29 mouse cellular contexts compared by ENCODE assay signal in genomic region chr16:56722357-56722756, GRCm38 (mm10). TPM values are rescaled to one million over a fixed set of nuclear protein-coding genes. Genes with fewer than 3 reads are reported as not detected.
A peak's percentile ranks its signal among the peaks of the same experiment; 100 is the strongest.
DNase-seq lines count a peak whose midpoint lies in the region; ATAC-seq and TF ChIP-seq lines count a peak whose summit lies in the region.
"Had no signal": no experiment of that assay in that cellular context is flagged by ENCODE, and none has a peak within 500 bp of the region (broad histone marks: within the 10 kb centered on the region; RNA-seq: fewer than 3 reads in every experiment).

No protein-coding gene starts in this region.

- no peaks in the 10 kb centered on the region for H3K27me3 ChIP-seq in liver, postnatal 0 days (ENCODE audit: insufficient read depth, low read length)
- no peaks in the 10 kb centered on the region for H3K27me3 ChIP-seq in liver, embryonic 12.5 days (replicated peaks)
- H3K27me3 ChIP-seq: embryonic facial prominence, embryonic 13.5 days; forebrain, embryonic 12.5 days; forebrain, embryonic 15.5 days; heart, embryonic 13.5 days had no signal

- H3K9ac ChIP-seq in liver, postnatal 0 days (replicated peaks), result no peak overlapping the region
- H3K9ac ChIP-seq in liver, embryonic 12.5 days, result no peak overlapping the region
- H3K9ac ChIP-seq: embryonic facial prominence, embryonic 13.5 days; forebrain, embryonic 12.5 days; forebrain, embryonic 15.5 days; heart, embryonic 13.5 days; hindbrain, embryonic 14.5 days had no signal

- ATAC-seq in liver, postnatal 0 days, result no peak
- ATAC-seq in liver, embryonic 12.5 days, result no peak
- ATAC-seq: activated CD4-positive, CD25-positive, alpha-beta regulatory T cell, adult 4 months; CD4-positive, CD25-positive, alpha-beta regulatory T cell, adult 4 months; forebrain, embryonic 15.5 days; hindbrain, postnatal 0 days had no signal

- H3K9me3 ChIP-seq in liver, postnatal 0 days (ENCODE audit: low read length), result no peaks in the 10 kb centered on the region
- H3K9me3 ChIP-seq in liver, embryonic 12.5 days (replicated peaks), result no peaks in the 10 kb centered on the region
- H3K9me3 ChIP-seq: embryonic facial prominence, embryonic 10.5 days; embryonic facial prominence, embryonic 13.5 days; forebrain, embryonic 12.5 days; forebrain, embryonic 15.5 days; heart, embryonic 10.5 days; heart, embryonic 13.5 days had no signal

- no peak overlapping the region for H3K4me2 ChIP-seq in liver, postnatal 0 days (ENCODE audit: low read depth, low read length)
- no peak overlapping the region for H3K4me2 ChIP-seq in liver, embryonic 12.5 days
- H3K4me2 ChIP-seq: embryonic facial prominence, embryonic 13.5 days; forebrain, embryonic 12.5 days; forebrain, embryonic 15.5 days; heart, embryonic 13.5 days; hindbrain, embryonic 14.5 days had no signal

- H3K36me3 ChIP-seq in liver, postnatal 0 days (replicated peaks; ENCODE audit: insufficient read depth, low read length), result no peaks in the 10 kb centered on the region
- H3K36me3 ChIP-seq in liver, embryonic 12.5 days, result no peaks in the 10 kb centered on the region
- H3K36me3 ChIP-seq: embryonic facial prominence, embryonic 10.5 days; embryonic facial prominence, embryonic 13.5 days; forebrain, embryonic 12.5 days; forebrain, embryonic 15.5 days; heart, embryonic 10.5 days; heart, embryonic 13.5 days had no signal

- H3K27ac ChIP-seq in liver, postnatal 0 days (ENCODE audit: low read depth), result peak overlapping the region; percentile 20; the same call in 1 of the 2 replicates
- H3K27ac ChIP-seq in liver, embryonic 12.5 days, result no peak overlapping the region
- H3K27ac ChIP-seq in brown adipose tissue, adult 24 weeks (replicated peaks; ENCODE audit: low read depth, low read length), result peak overlapping the region; percentile 28; the same call in 1 of the 2 replicates
- H3K27ac ChIP-seq: embryonic facial prominence, embryonic 10.5 days; embryonic facial prominence, embryonic 13.5 days; forebrain, embryonic 12.5 days; forebrain, embryonic 15.5 days; heart, adult 2 months; heart, embryonic 10.5 days; heart, embryonic 13.5 days; hindbrain, embryonic 14.5 days; hindbrain, postnatal 0 days had no signal

- TF ChIP-seq CTCF in liver, postnatal 0 days (IDR thresholded peaks at IDR 0.05; ENCODE audit: low read depth), result no peak

- no peak overlapping the region for H3K4me3 ChIP-seq in liver, postnatal 0 days (ENCODE audit: low read depth, low read length)
- H3K4me3 ChIP-seq in liver, embryonic 12.5 days, result no peak overlapping the region
- H3K4me3 ChIP-seq in brown adipose tissue, adult 24 weeks (ENCODE audit: insufficient read depth, low read depth, low read length), result no peak overlapping the region
- H3K4me3 ChIP-seq: embryonic facial prominence, embryonic 10.5 days; embryonic facial prominence, embryonic 13.5 days; erythroblast, embryonic 14.5 days; forebrain, embryonic 12.5 days; forebrain, embryonic 15.5 days; heart, adult 2 months; heart, embryonic 10.5 days; heart, embryonic 13.5 days had no signal

- TF ChIP-seq EP300 in liver, postnatal 0 days (IDR thresholded peaks at IDR 0.05; ENCODE audit: low read depth), result no peak

- intact Hi-C loops in left cerebral cortex, postnatal 10 days (cut with DNase I), result no loop called here

- no peak for DNase-seq in liver, postnatal 0 days
- DNase-seq in yolk sac, embryonic 10.5 days (ENCODE audit: low spot score), result peak; percentile 7
- DNase-seq in left cerebral cortex, postnatal 10 days (ENCODE audit: extremely low spot score in 1 of 2, low spot score in 2 of 2), result no peak
- no peak for DNase-seq in testis, postnatal 10 days (ENCODE audit: low spot score)
- DNase-seq: adrenal gland, postnatal 10 days; adrenal gland, postnatal 36 days; cerebellum, adult 11-12 months; cerebellum, adult 8-10 months; cerebellum, postnatal 10 days; cerebellum, postnatal 36 days; embryo, embryonic 11 days; gastrocnemius, postnatal 10 days; gastrocnemius, postnatal 36 days; heart, adult 2 months; heart, postnatal 14 days; heart, postnatal 4 days had no signal

- H3K4me1 ChIP-seq in liver, postnatal 0 days (ENCODE audit: insufficient read depth), result 0 out of 2 replicates have a peak, but pooled peaks cover 4% of the 10 kb centered on the region
- peaks cover 34% of the 10 kb centered on the region for H3K4me1 ChIP-seq in liver, embryonic 12.5 days
- no peaks in the 10 kb centered on the region for H3K4me1 ChIP-seq in brown adipose tissue, adult 24 weeks (ENCODE audit: control insufficient read depth, insufficient read depth, insufficient read length, low read length)
- H3K4me1 ChIP-seq: forebrain, embryonic 12.5 days; heart, embryonic 10.5 days had no signal

- 53% methylated on average over 4 of the region's 4 CpGs for WGBS in liver, postnatal 0 days (ENCODE audit: insufficient replicate concordance)
- 61% methylated on average over 4 of the region's 4 CpGs for WGBS in liver, embryonic 12.5 days (ENCODE audit: insufficient replicate concordance)

RNA-seq across cellular contexts. Expression of gene Tfg, which starts 5.1 kb away (rescaled TPM):
- polyA plus RNA-seq in liver, postnatal 0 days (2015; fragmentation: Nextera tagmentation; extraction: Ambion mirVana), result 53.9 and 54.1 TPM in 2 replicates
- polyA plus RNA-seq in liver, embryonic 12.5 days (2016; fragmentation: Nextera tagmentation; extraction: Ambion mirVana), result 94.7 and 95.9 TPM in 2 replicates
- polyA plus RNA-seq in brown adipose tissue, adult 24 weeks (2012; ENCODE audit: insufficient read depth, insufficient read length, missing spikeins), result 67.8 and 82.9 TPM in 2 replicates
- total RNA-seq in left cerebral cortex, postnatal 10 days (2021), result 10 to 100 TPM; 80.4 to 83.3 TPM
